Mouse (Mus musculus) liver, postnatal 0 days (tissue): ENCODE results near the gene Wipf2. TPM values are rescaled to one million over a fixed set of nuclear protein-coding genes. Genes with fewer than 3 reads are reported as not detected.
"Not testable (repeated sequence)": the region's sequence is repeated elsewhere in the genome, so short reads cannot be mapped to it uniquely, and the experiment has no call there.

Experiments
- ATAC-seq: fragments of 200-750 bp; cut with Nextera tagmentation; 2 replicates; pipeline ENCODE4 v1.8.0; 2017; ENCODE audit warnings: mild to moderate bottlenecking, moderate library complexity
- DNase-seq: peaks from one replicate; pipeline ENCODE4 v3.0.0-alpha.2; 2016
- H3K27ac ChIP-seq: fragments of 300-500 bp; sonication (generic); 2 replicates; pipeline ENCODE4 v1.5.1; 2014; ENCODE audit warnings: antibody characterized with exemption, moderate library complexity, mild to moderate bottlenecking, low read depth
- H3K27me3 ChIP-seq: fragments of 300-500 bp; sonication (generic); 2 replicates; pipeline ENCODE4 v1.6.1; 2014; ENCODE audit warnings: low read length, control low read depth, mixed read lengths; ENCODE audit not compliant: insufficient read depth
- H3K36me3 ChIP-seq: fragments of 300-500 bp; sonication (generic); replicated peaks from 2 replicates; pipeline ENCODE4 v1.6.1; 2014; ENCODE audit warnings: mild to moderate bottlenecking, control low read depth, low read length, moderate library complexity, mixed read lengths; ENCODE audit not compliant: insufficient read depth
- H3K4me1 ChIP-seq: fragments of 300-500 bp; sonication (generic); 2 replicates; pipeline ENCODE4 v1.6.1; 2014; ENCODE audit warnings: antibody characterized with exemption, mild to moderate bottlenecking, control low read depth; ENCODE audit not compliant: insufficient read depth
- H3K4me2 ChIP-seq: fragments of 300-500 bp; sonication (generic); 2 replicates; pipeline ENCODE4 v1.6.1; 2014; ENCODE audit warnings: low read depth, mild to moderate bottlenecking, low read length, moderate library complexity, mixed read lengths
- H3K4me3 ChIP-seq: fragments of 300-500 bp; sonication (generic); 2 replicates; pipeline ENCODE4 v1.5.1; 2014; ENCODE audit warnings: low read depth, low read length
- H3K9ac ChIP-seq: fragments of 300-500 bp; sonication (generic); replicated peaks from 2 replicates; pipeline ENCODE4 v1.6.1; 2014; ENCODE audit warnings: mild to moderate bottlenecking, moderate library complexity
- H3K9me3 ChIP-seq: fragments of 300-500 bp; sonication (generic); 2 replicates; pipeline ENCODE4 v1.6.1; 2016; ENCODE audit warnings: mild to moderate bottlenecking, control low read depth, low read length, mixed read lengths
- CTCF ChIP-seq: sonication (generic); IDR thresholded peaks from 2 replicates; pipeline ENCODE4 v1.5.1; 2016; ENCODE audit warnings: antibody characterized with exemption, low read depth
- EP300 ChIP-seq: IDR thresholded peaks from 2 replicates; pipeline ENCODE4 v1.6.1; 2016; ENCODE audit warnings: antibody characterized with exemption, low read depth, mild to moderate bottlenecking
- WGBS: fragments of 180-500 bp; shearing (Covaris S2); extraction: QIAGEN DNeasy Blood & Tissue Kit; methylation state at CpG from one replicate; pipeline ENCODE4 v1.1.7; 2014; ENCODE audit not compliant: insufficient replicate concordance; 5-methylcytosine and 5-hydroxymethylcytosine counted together
- polyA plus RNA-seq: library from polyadenylated mRNA; unstranded; fragments of >200 nt; fragmentation: Nextera tagmentation; extraction: Ambion mirVana; gene quantifications from 2 replicates; pipeline ENCODE4 v1.2.1, GENCODE M21; 2015

The Wipf2 gene
- polyA plus RNA-seq, 1 experiment from 2014 or later, result 1.2 TPM

GRCm38 (mm10) chr11:98930773-98931512 is 67.5 kb downstream of the Wipf2 start:
- no peak overlapping the region for H3K4me3 ChIP-seq
- TF ChIP-seq CTCF, result no peak
- no peak for TF ChIP-seq EP300
- H3K27me3 ChIP-seq, result peaks cover 18% of the 10 kb centered on the region
- H3K4me2 ChIP-seq, result no peak overlapping the region
- no peak for ATAC-seq
- no peak overlapping the region for H3K27ac ChIP-seq
- H3K9me3 ChIP-seq, result no peaks in the 10 kb centered on the region
- peaks cover 40% of the 10 kb centered on the region for H3K4me1 ChIP-seq
- WGBS, result 30% methylated on average over 10 of the region's 10 CpGs
- peak overlapping the region; percentile 7; the same call in 1 of the 2 replicates for H3K9ac ChIP-seq
- DNase-seq, result no peak
- no peaks in the 10 kb centered on the region for H3K36me3 ChIP-seq

GRCm38 (mm10) chr11:98931513-98932292 is 68.3 kb downstream of the Wipf2 start:
- H3K4me2 ChIP-seq, result no peak overlapping the region
- H3K4me3 ChIP-seq, result no peak overlapping the region
- 39% methylated on average over 7 of the region's 7 CpGs for WGBS
- DNase-seq (no peak), ATAC-seq (no peak)
- no peaks in the 10 kb centered on the region for H3K9me3 ChIP-seq
- peaks cover 46% of the 10 kb centered on the region for H3K4me1 ChIP-seq
- peak; percentile 16; the same call in 1 of the 2 replicates for TF ChIP-seq CTCF
- no peak for TF ChIP-seq EP300
- no peak overlapping the region; the same call in 1 of the 2 replicates for H3K9ac ChIP-seq
- H3K36me3 ChIP-seq, result no peaks in the 10 kb centered on the region
- H3K27me3 ChIP-seq, result peaks cover 25% of the 10 kb centered on the region
- H3K27ac ChIP-seq, result no peak overlapping the region

GRCm38 (mm10) chr11:98932293-98933091 is 69.1 kb downstream of the Wipf2 start:
- H3K27ac ChIP-seq, result no peak overlapping the region
- no peaks in the 10 kb centered on the region for H3K9me3 ChIP-seq
- H3K27me3 ChIP-seq, result peaks cover 25% of the 10 kb centered on the region
- no peak overlapping the region for H3K4me3 ChIP-seq
- TF ChIP-seq CTCF (no peak), EP300 (no peak)
- no peak overlapping the region for H3K4me2 ChIP-seq
- no peaks in the 10 kb centered on the region for H3K36me3 ChIP-seq
- ATAC-seq (no peak), DNase-seq (no peak)
- no peak overlapping the region for H3K9ac ChIP-seq
- peaks cover 45% of the 10 kb centered on the region for H3K4me1 ChIP-seq
- 30% methylated on average over 19 of the region's 19 CpGs for WGBS

GRCm38 (mm10) chr11:98933151-98933550 is 69.7 kb downstream of the Wipf2 start:
- ATAC-seq (no peak), DNase-seq (peak; percentile 72)
- Histone ChIP-seq H3K4me1 (peaks cover 40% of the 10 kb centered on the region), H3K9me3 (no peaks in the 10 kb centered on the region), H3K9ac (no peak overlapping the region), H3K27ac (no peak overlapping the region), H3K4me3 (no peak overlapping the region), H3K36me3 (no peaks in the 10 kb centered on the region), H3K4me2 (no peak overlapping the region), H3K27me3 (peaks cover 18% of the 10 kb centered on the region)
- TF ChIP-seq CTCF (peak; percentile 72), EP300 (no peak)
- WGBS, result 38% methylated on average over 9 of the region's 9 CpGs

- 78% methylated on average over 2 of the region's 2 CpGs for WGBS
- not testable (repeated sequence) for DNase-seq, H3K4me3 ChIP-seq, H3K27ac ChIP-seq, H3K4me2 ChIP-seq, H3K36me3 ChIP-seq, H3K9me3 ChIP-seq, H3K9ac ChIP-seq, ATAC-seq
- Histone ChIP-seq H3K27me3 (peaks cover 20% of the 10 kb centered on the region), H3K4me1 (peaks cover 46% of the 10 kb centered on the region)
Measured at GRCm38 (mm10) chr11:98933847-98934246, 70.4 kb downstream of the Wipf2 start.

- Histone ChIP-seq H3K4me2 (no peak overlapping the region), H3K27me3 (peaks cover 21% of the 10 kb centered on the region), H3K9me3 (no peaks in the 10 kb centered on the region), H3K36me3 (no peaks in the 10 kb centered on the region), H3K9ac (no peak overlapping the region), H3K4me1 (peaks cover 51% of the 10 kb centered on the region), H3K27ac (no peak overlapping the region), H3K4me3 (no peak overlapping the region)
- WGBS, result 72% methylated on average over 3 of the region's 3 CpGs
- TF ChIP-seq CTCF, result no peak
- no peak for TF ChIP-seq EP300
- no peak for ATAC-seq
- DNase-seq, result no peak
Measured at GRCm38 (mm10) chr11:98934367-98934766, 70.9 kb downstream of the Wipf2 start.
